Mouse (Mus musculus) stomach, postnatal 0 days (tissue): ENCODE measurements around the gene Rplp2.

Experiments used
- CTCF ChIP-seq: IDR thresholded peaks from 2 replicates; pipeline ENCODE4 v1.5.1; 2016; ENCODE audit warnings: antibody characterized with exemption, low read depth, mild to moderate bottlenecking, moderate library complexity
- EP300 ChIP-seq: optimal IDR thresholded peaks from 2 replicates; pipeline ENCODE3; 2016; ENCODE audit warnings: antibody characterized with exemption

DNA sequence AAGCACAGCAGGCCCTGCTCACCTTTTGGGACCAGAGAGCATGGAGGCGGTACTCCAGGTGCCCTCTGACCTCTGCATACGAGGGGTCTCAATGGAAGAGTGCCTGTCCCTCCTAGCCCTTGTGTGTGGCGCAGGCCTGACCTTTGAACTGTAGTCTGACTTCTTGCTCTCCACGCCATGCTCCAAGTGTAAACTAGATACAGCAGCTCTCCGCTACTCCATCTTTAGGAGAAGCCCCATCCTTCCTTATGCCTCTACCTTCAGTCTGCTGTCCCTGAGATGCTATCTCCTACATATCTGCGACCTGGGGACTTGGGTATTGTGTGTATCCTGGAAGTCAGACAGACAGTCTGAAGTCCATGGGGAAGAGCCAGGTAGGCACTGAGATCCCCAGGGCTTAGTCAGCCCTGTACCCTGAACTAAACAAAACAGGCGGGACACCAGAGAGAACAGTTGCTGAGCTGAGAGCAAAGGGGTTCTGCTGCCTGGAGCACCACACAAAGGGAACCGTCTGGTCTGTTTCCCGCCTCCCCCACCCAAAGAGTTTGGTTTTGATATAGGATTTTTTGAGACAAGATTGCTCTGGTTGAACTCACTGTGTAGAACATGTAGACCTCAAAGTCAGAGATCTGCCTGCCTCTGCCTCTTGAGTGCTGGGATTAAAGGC is 11.2 kb upstream of the Rplp2 start:
- no peak for TF ChIP-seq CTCF
- TF ChIP-seq EP300: no peak
